Mouse (Mus musculus): ENCODE results near the gene Calhm2.
A peak's percentile ranks its signal among the peaks of the same experiment; 100 is the strongest.

Calhm2 gene

DNA sequence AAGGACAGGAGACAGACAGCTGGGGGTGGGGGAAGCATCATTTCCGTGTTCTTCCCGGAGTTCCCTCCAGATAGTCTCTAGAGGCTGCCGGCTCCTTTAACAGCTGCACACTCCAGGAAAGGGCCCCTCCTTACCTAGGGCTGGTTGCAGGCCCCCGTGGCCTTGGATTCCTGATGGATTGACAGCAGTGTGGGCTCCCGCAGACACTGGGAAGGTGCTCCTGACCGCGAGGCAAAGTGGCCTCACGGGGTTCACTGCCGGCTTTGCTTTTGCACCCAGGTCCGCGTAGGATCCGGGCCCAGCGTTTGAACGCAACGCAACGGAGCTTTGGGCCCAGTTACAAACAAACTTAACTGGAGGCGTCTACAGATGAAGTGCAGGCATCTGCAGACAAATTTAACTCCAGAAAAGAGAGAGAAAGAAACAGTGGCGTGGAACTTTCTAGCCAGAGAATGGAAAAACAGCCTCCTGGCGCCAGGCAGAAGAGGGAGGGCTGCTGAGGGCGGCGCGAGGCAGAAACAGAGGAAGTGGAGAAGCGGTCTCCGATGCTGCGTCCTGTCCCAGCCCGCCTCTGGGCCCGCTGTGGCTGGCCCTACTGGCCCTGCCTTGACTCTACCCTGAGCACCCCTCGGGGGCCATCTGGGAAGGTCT, at the start of gene Calhm2:
Gene Calhm2, minus strand, starts transcription at position 524 of the 651 bp plus-strand sequence.
- DNase-seq (ENCODE audit: extremely low read depth, low read depth), result peak; percentile 54

DNA sequence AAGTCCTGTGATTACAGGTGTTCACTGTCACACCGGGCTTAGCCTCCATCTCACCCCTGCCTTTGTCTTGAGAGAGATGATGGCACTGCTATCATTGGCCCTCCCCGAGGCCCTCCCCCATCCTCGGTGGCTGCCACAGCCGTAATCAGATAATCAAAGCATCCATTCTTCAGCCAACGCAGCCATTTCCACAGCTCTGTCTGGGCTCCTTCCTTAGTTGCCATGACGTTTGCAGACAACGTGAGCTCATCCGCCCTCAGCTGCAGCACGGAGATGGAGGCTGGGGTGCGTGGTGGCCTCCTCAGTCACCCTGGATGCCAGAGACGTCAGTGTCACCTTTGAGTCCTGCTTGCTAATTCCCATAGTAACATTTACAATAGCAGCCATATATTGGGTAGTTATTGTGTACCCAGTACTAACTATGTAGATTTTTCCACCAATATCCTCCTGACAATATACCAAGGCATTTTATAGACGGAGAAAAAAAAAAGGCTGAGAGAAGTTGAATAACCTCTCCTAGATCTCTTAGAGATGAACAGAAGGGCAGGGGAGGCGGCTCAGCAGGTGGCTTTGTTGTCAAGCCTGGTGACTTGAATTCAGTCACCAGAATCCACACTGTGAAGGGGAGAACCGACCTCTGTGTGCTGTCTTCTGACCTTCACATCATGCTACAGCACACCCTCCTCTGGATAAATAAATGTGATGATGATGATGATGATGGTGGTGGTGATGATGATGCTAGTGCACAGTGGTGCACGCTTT, 48.6 kb upstream of the Calhm2 start:
- DNase-seq (ENCODE audit: extremely low read depth, low read depth), result no peak

DNA sequence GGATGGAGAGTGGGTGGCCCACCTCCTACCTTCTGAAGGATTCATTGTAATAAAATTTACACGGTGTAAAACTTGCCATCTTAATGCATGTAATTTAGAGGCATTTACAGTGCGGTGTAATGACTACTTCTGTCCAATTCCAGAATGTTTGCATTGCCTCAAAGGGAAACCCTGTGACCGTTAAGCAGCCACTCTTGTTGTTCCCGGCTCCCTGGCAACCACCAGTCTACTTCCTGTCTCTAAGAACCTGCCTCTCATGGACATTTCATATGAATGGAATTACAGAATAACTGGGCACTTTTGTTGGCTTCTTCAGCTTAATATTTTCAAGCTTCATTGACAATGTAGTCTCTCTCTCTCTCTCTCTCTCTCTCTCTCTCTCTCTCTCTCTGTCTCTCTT, 46.6 kb upstream of the Calhm2 start:
- DNase-seq (ENCODE audit: extremely low read depth, low read depth), result no peak

GRCm38 (mm10) chr19:47184221-47184620, 46.1 kb upstream of the Calhm2 start:
- DNase-seq (ENCODE audit: extremely low read depth, low read depth), result no peak

GRCm38 (mm10) chr19:47180011-47180410, 41.9 kb upstream of the Calhm2 start:
- no peak for DNase-seq (ENCODE audit: extremely low read depth, low read depth)

GRCm38 (mm10) chr19:47179272-47179809, 41.2 kb upstream of the Calhm2 start:
- DNase-seq (ENCODE audit: extremely low read depth, low read depth), result no peak

GRCm38 (mm10) chr19:47178431-47179271, 40.6 kb upstream of the Calhm2 start, which contains the start of gene Neurl1a:
Gene Neurl1a, plus strand, starts transcription at chr19:47178820.
- no peak for DNase-seq (ENCODE audit: extremely low read depth, low read depth)

DNA sequence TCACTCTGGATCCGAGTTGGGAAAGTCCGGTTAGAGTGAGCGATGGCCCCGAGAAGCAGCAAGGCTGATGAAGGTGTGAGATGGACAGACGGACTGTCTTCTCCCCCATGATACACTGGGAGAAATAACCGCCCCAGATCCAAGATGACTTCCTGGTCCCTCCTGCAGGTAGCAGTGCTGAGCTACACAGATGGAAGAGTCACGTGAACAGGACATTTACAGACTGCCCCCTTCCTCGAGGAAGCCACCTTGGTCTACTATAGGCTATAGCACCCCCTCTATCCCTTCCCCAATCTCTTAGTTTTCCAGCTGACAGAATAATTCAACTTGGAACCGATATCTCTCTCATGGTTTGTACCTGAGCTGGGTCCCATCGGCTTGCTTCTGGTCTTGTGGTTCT, 39.9 kb upstream of the Calhm2 start:
- DNase-seq (ENCODE audit: extremely low read depth, low read depth), result no peak

- no peak for DNase-seq (ENCODE audit: extremely low read depth, low read depth)
These were observed 38.9 kb upstream of the Calhm2 start for GRCm38 (mm10) chr19:47176916-47177505.

DNA sequence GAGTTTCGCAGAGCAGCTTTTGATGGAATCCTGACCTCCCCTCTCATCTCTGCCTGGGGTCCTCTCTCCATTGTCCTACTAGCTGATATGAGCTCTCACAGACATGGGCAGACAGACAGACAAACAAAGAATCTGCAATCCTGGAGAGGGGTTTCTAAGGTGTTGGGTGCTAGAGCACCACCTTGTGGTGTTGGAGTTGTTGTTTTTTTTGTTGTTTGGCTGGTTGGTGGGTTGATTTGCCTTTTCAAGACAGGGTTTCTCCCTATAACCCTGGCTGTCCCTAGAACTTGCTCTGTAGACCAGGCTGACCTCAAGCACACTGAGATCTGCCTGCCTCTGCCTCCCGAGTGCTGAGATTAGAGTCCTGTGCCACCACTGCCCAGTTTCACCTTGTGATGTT, 37.4 kb upstream of the Calhm2 start:
- DNase-seq (ENCODE audit: extremely low read depth, low read depth), result no peak

- DNase-seq (ENCODE audit: extremely low read depth, low read depth), result peak; percentile 39
These were observed 36.4 kb upstream of the Calhm2 start for GRCm38 (mm10) chr19:47174515-47174914.

DNA sequence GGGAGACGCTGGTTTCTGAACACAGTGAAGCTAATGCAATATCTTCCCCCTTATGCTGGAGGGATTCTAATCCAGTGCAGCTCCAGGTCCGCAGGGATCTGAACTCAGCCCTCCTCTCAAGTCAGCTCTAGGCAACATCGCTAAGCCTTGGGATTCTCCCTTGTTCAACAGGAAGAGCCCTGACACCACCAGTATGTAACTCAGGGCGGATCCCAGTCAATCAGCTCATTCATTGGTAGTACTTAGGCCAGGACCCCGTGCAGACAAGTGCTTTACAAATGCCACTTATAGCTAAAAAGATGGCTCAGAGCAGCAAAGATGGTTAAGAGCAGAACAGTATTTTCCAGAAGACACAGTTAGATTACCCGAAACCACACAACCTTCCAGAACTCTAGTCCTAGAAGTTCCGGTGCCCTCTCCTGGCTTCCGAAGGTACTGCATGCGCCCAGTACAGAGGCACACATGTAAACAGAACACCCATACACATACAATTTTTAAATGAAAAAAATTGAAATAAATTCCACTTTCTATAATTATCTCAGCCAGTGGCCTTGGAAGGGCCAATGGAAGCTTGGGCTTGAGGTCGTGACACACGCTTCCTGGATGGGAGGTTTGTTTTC, 30.8 kb upstream of the Calhm2 start:
- DNase-seq (ENCODE audit: extremely low read depth, low read depth), result peak; percentile 92

GRCm38 (mm10) chr19:47168223-47168622, 30.1 kb upstream of the Calhm2 start:
- DNase-seq (ENCODE audit: extremely low read depth, low read depth), result peak; percentile 88

- DNase-seq (ENCODE audit: extremely low read depth, low read depth), result peak; percentile 77
These were observed 29.6 kb upstream of the Calhm2 start for GRCm38 (mm10) chr19:47167617-47168214.

DNA sequence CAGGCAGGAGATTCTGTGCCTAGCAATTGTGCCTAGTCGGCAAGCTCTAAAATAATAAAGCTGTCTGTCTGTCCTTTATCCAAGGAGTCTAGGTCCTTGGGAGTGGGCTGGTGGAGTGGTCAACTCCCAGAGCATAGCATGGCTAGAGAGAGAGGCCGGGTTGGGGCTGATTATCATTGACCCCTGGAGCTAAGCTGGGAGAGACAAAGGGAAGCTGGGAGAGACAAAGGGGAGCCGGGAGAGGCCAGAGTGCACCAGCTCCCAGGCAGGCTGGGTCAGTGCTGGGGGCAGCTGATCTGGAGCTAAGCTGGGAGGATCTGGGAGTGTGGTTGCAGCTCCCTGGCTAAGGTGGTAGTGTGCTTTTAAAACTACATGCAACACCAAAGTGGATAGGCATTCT, 28.7 kb upstream of the Calhm2 start:
- DNase-seq (ENCODE audit: extremely low read depth, low read depth), result no peak

DNA sequence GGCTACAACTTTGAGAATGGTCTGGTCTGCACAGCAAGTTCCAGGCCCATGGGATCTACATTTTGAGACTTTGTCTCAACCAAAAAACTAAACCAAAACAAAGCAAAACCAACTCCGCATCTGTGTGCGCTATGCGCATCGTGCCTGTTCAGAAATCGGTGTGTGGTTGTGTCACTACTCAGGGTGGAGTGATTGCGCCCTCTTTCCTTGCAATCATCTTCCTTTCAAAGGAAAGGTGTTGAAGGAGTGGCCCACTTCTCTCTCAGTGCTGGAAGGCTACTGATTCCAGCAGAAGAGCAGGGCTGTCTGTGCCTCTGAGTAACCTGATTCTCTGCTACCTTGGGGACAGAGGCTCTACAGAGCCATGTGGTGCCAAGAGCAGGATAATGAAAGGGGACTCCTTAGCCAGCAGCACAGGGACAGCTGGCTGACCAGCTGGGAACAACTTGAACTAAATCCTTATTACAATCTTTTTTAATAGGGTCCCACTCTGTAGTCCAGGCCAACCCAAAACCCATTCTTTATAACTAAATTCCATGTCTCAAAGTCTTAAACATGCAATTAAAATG, 25.2 kb upstream of the Calhm2 start:
- no peak for DNase-seq (ENCODE audit: extremely low read depth, low read depth)

GRCm38 (mm10) chr19:47161669-47162068, 23.6 kb upstream of the Calhm2 start:
- no peak for DNase-seq (ENCODE audit: extremely low read depth, low read depth)

DNA sequence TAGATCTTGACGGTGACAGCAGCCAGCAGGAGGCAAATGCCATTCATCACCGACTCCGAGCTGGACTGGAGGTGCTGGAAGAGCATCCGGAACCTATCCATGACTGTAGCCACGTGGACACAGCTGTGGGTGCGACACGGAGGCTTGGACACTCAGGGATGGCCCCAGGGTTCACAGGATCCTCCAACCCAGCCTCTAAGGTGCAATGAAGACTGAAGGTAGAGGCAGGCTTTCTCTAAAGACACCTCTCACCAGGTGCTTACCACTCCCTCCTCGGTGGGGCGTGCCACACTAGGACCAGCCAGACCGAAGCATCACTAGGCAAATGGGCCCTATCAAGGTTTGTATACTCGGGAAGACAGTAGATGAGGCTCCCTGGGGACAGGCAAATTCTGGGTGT, 19.6 kb upstream of the Calhm2 start, which contains the start of gene Calhm3:
Gene Calhm3, minus strand, starts transcription at position 101 of the 400 bp plus-strand sequence.
- DNase-seq (ENCODE audit: extremely low read depth, low read depth), result no peak

DNA sequence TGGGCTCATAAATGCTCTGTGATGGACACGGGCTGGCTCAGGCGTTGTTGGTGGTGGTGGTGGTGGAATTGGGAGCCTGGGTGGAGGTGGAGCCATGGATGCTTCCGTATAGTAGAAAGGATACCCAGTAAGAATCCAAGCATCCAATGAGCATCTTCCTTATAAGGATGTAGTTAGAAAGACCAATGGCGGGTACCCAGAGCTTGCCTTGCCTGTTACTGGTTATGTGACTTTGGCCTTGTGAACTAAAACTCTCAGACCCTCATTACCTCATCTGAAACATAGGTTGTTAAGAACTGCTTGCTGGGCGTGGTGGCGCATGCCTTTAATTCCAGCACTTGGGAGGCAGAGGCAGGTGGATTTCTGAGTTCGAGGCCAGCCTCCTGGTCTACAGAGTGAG, 15.7 kb upstream of the Calhm2 start:
- no peak for DNase-seq (ENCODE audit: extremely low read depth, low read depth)

- DNase-seq (ENCODE audit: extremely low read depth, low read depth), result no peak
These were observed 13.9 kb upstream of the Calhm2 start for GRCm38 (mm10) chr19:47152062-47152369.
